Mouse (Mus musculus) MEL (cell line): ENCODE results near the gene Olfml3. TPM values are rescaled to one million over a fixed set of nuclear protein-coding genes. Genes with fewer than 3 reads are reported as not detected.

Experiments used
- DNase-seq: peaks from one replicate; pipeline ENCODE4 v3.0.0; 2011; ENCODE audit warnings: low read depth, low spot score
- H3K27ac ChIP-seq: 2 replicates; pipeline ENCODE4 v1.5.1; 2012; ENCODE audit warnings: low read depth, mild to moderate bottlenecking, control low read depth, low read length, moderate library complexity; ENCODE audit not compliant: control insufficient read depth
- H3K27me3 ChIP-seq, 2 experiments: fragments of 150-350 bp in 1 of 2; sonication (generic) in 1 of 2; 2 replicates each; pipeline ENCODE4 v1.6.1; 2012; ENCODE audit warnings: low read length in 2 of 2, mild to moderate bottlenecking in 2 of 2, improper control_type of control experiment in 1 of 2, moderate library complexity in 1 of 2; ENCODE audit not compliant: insufficient read depth in 2 of 2, control insufficient read depth in 1 of 2
- H3K36me3 ChIP-seq, 2 experiments: 2 replicates each; pipeline ENCODE4 v1.6.1; 2012 to 2014; ENCODE audit warnings: low read length in 2 of 2, improper control_type of control experiment in 1 of 2, inconsistent platforms in 1 of 2, mild to moderate bottlenecking in 1 of 2; ENCODE audit not compliant: insufficient read depth in 2 of 2, control insufficient read depth in 1 of 2
- H3K4me1 ChIP-seq, 2 experiments: fragments of 150-350 bp in 1 of 2; sonication (generic) in 1 of 2; 2 replicates each; pipeline ENCODE4 v1.6.1; 2012; ENCODE audit warnings: low read length in 2 of 2, improper control_type of control experiment in 1 of 2, mild to moderate bottlenecking in 1 of 2; ENCODE audit not compliant: insufficient read depth in 2 of 2, control insufficient read depth in 1 of 2
- H3K4me3 ChIP-seq, 2 experiments: fragments of 150-350 bp in 1 of 2; sonication (generic) in 1 of 2; 2 replicates each; pipeline ENCODE4 v1.5.1; 2012; ENCODE audit warnings: low read depth in 2 of 2, low read length in 2 of 2, mild to moderate bottlenecking in 2 of 2, moderate library complexity in 2 of 2, control low read depth in 1 of 2, improper control_type of control experiment in 1 of 2; ENCODE audit not compliant: control insufficient read depth in 1 of 2, insufficient read depth in 1 of 2
- H3K79me2 ChIP-seq: 2 replicates; pipeline ENCODE4 v1.6.1; 2012; ENCODE audit warnings: mild to moderate bottlenecking, low read length, moderate library complexity; ENCODE audit not compliant: control insufficient read depth, poor library complexity, insufficient read depth
- H3K9ac ChIP-seq: 2 replicates; pipeline ENCODE4 v1.6.1; 2012; ENCODE audit warnings: low read depth, mild to moderate bottlenecking, control low read depth, low read length, moderate library complexity; ENCODE audit not compliant: control insufficient read depth, poor library complexity, severe bottlenecking
- H3K9me3 ChIP-seq: fragments of 150-350 bp; sonication (generic); replicated peaks from 2 replicates; pipeline ENCODE4 v1.6.1; 2012; ENCODE audit warnings: mild to moderate bottlenecking, low read length, improper control_type of control experiment, moderate library complexity; ENCODE audit not compliant: insufficient read depth
- CHD1 ChIP-seq: IDR thresholded peaks from 2 replicates; pipeline ENCODE4 v1.6.1; 2012; ENCODE audit warnings: low read depth, mild to moderate bottlenecking, inconsistent platforms, low read length, improper control_type of control experiment
- CHD2 ChIP-seq: IDR thresholded peaks from 2 replicates; pipeline ENCODE4 v1.6.1; 2011; ENCODE audit warnings: low read length, improper control_type of control experiment
- CTCF ChIP-seq, 3 experiments: IDR thresholded peaks in 2 of 3; conservative IDR thresholded peaks in 1 of 3; 2 replicates each; pipeline ENCODE4 v1.5.1; 2011 to 2012; ENCODE audit warnings: low read length in 3 of 3, low read depth in 2 of 3, mild to moderate bottlenecking in 2 of 3, improper control_type of control experiment in 1 of 3, inconsistent platforms in 1 of 3, mixed read lengths in 1 of 3, moderate library complexity in 1 of 3; ENCODE audit not compliant: control insufficient read depth in 1 of 3, insufficient read depth in 1 of 3, poor library complexity in 1 of 3, severe bottlenecking in 1 of 3
- ELF1 ChIP-seq: IDR thresholded peaks from 2 replicates; pipeline ENCODE4 v1.6.1; 2014; ENCODE audit warnings: low read depth, mild to moderate bottlenecking, inconsistent platforms, low read length, improper control_type of control experiment, moderate library complexity
- GABPA ChIP-seq: IDR thresholded peaks from 2 replicates; pipeline ENCODE4 v1.6.1; 2012; ENCODE audit warnings: low read depth, mild to moderate bottlenecking, inconsistent platforms, low read length, improper control_type of control experiment, moderate library complexity
- HCFC1 ChIP-seq: IDR thresholded peaks from 2 replicates; pipeline ENCODE4 v1.6.1; 2012; ENCODE audit warnings: low read depth, mild to moderate bottlenecking, inconsistent platforms, low read length, improper control_type of control experiment, moderate library complexity
- KAT2A ChIP-seq: conservative IDR thresholded peaks from 2 replicates; pipeline ENCODE4 v1.6.1; 2012; ENCODE audit warnings: low read depth, low read length, improper control_type of control experiment, inconsistent platforms
- MAZ ChIP-seq: IDR thresholded peaks from 2 replicates; pipeline ENCODE4 v1.6.1; 2012; ENCODE audit warnings: low read depth, mild to moderate bottlenecking, inconsistent platforms, low read length, improper control_type of control experiment
- MXI1 ChIP-seq: IDR thresholded peaks from 2 replicates; pipeline ENCODE4 v1.6.1; 2011; ENCODE audit warnings: mild to moderate bottlenecking, low read depth, low read length, improper control_type of control experiment
- MYB ChIP-seq: IDR thresholded peaks from 2 replicates; pipeline ENCODE4 v1.6.1; 2011; ENCODE audit warnings: mild to moderate bottlenecking, low read depth, low read length, improper control_type of control experiment
- MYC ChIP-seq: IDR thresholded peaks from 2 replicates; pipeline ENCODE4 v1.6.1; 2011; ENCODE audit warnings: low read depth, mild to moderate bottlenecking, low read length, improper control_type of control experiment, moderate library complexity
- NELFE ChIP-seq: IDR thresholded peaks from 2 replicates; pipeline ENCODE4 v1.6.1; 2011; ENCODE audit warnings: low read depth, low read length, improper control_type of control experiment
- NRF1 ChIP-seq: IDR thresholded peaks from 2 replicates; pipeline ENCODE4 v1.6.1; 2014; ENCODE audit warnings: low read depth, mild to moderate bottlenecking, inconsistent platforms, low read length, improper control_type of control experiment, moderate library complexity; ENCODE audit not compliant: poor library complexity, insufficient read depth, severe bottlenecking
- POLR2A ChIP-seq, 2 experiments: IDR thresholded peaks; 2 replicates each; pipeline ENCODE4 v1.6.1; 2011 to 2012; ENCODE audit warnings: low read length in 2 of 2, mild to moderate bottlenecking in 2 of 2, control low read depth in 1 of 2, improper control_type of control experiment in 1 of 2, low read depth in 1 of 2, moderate library complexity in 1 of 2; ENCODE audit not compliant: control insufficient read depth in 1 of 2, insufficient read depth in 1 of 2, poor library complexity in 1 of 2
- POLR2AphosphoS2 ChIP-seq: IDR thresholded peaks from 2 replicates; pipeline ENCODE4 v1.6.1; 2011; ENCODE audit warnings: low read length, improper control_type of control experiment
- SIN3A ChIP-seq: IDR thresholded peaks from 2 replicates; pipeline ENCODE4 v1.6.1; 2012; ENCODE audit warnings: low read length, improper control_type of control experiment, inconsistent platforms
- TAL1 ChIP-seq: IDR thresholded peaks from 2 replicates; pipeline ENCODE4 v1.6.1; 2012; ENCODE audit warnings: mild to moderate bottlenecking, inconsistent platforms, low read length, moderate library complexity, mixed read lengths
- TCF12 ChIP-seq: IDR thresholded peaks from 2 replicates; pipeline ENCODE4 v1.6.1; 2014; ENCODE audit warnings: low read depth, mild to moderate bottlenecking, inconsistent platforms, low read length, improper control_type of control experiment, moderate library complexity
- UBTF ChIP-seq: IDR thresholded peaks from 2 replicates; pipeline ENCODE4 v1.6.1; 2012; ENCODE audit warnings: low read depth, mild to moderate bottlenecking, inconsistent platforms, low read length, improper control_type of control experiment, moderate library complexity, borderline replicate concordance; ENCODE audit not compliant: insufficient read depth
- USF1 ChIP-seq: IDR thresholded peaks from 2 replicates; pipeline ENCODE4 v1.6.1; 2014; ENCODE audit warnings: low read depth, mild to moderate bottlenecking, inconsistent platforms, low read length, improper control_type of control experiment, moderate library complexity
- ZC3H11A ChIP-seq: IDR thresholded peaks from 2 replicates; pipeline ENCODE4 v1.6.1; 2012; ENCODE audit warnings: low read depth, mild to moderate bottlenecking, inconsistent platforms, low read length, improper control_type of control experiment
- ZKSCAN1 ChIP-seq: IDR thresholded peaks from 2 replicates; pipeline ENCODE4 v1.6.1; 2012; ENCODE audit warnings: low read depth, mild to moderate bottlenecking, inconsistent platforms, low read length, improper control_type of control experiment, moderate library complexity
- polyA plus RNA-seq, 2 experiments: library from polyadenylated mRNA; stranded (reverse) in 1 of 2; unstranded in 1 of 2; fragments of >175 nt in 1 of 2; fragments of >200 nt in 1 of 2; gene quantifications; 2 replicates each; pipeline versions ENCODE4 v1.2.1 to v1.2.4; 2012; ENCODE audit warnings: low replicate concordance in 2 of 2, low read depth in 1 of 2; ENCODE audit not compliant: insufficient read length in 2 of 2, insufficient read depth in 1 of 2, missing spikeins in 1 of 2
- total RNA-seq: library from RNA; depleted of rRNA; stranded (reverse); fragments of 300-350 nt; gene quantifications from 2 replicates; pipeline ENCODE4 v1.2.3, GENCODE M21; 2012

Olfml3 gene
- total and polyA plus RNA-seq, 3 experiments, result 0.08 to 0.18 TPM; not detected in 1

- Histone ChIP-seq H3K9ac (no peak overlapping the region), H3K9me3 (no peaks in the 10 kb centered on the region), H3K4me1 (peaks cover 0 to 4% of the 10 kb centered on the region in 2 experiments; a peak in 1 of 4 replicates), H3K4me3 (no peak overlapping the region), H3K27me3 (no peaks in the 10 kb centered on the region), H3K36me3 (peaks cover 5 to 10% of the 10 kb centered on the region in 2 experiments), H3K27ac (no peak overlapping the region), H3K79me2 (peaks cover 16% of the 10 kb centered on the region)
- TF ChIP-seq MAZ, result no peak
- no peak for TF ChIP-seq TAL1
- no peak for TF ChIP-seq UBTF
- no peak for DNase-seq
Measured at GRCm38 (mm10) chr3:103774009-103774408, 36.2 kb upstream of the Olfml3 start.

GRCm38 (mm10) chr3:103773508-103773907 is 35.7 kb upstream of the Olfml3 start:
- peak overlapping the region; percentile 7; the same call in 1 of the 2 replicates for H3K27ac ChIP-seq
- no peak for DNase-seq
- no peaks in the 10 kb centered on the region for H3K27me3 ChIP-seq
- H3K36me3 ChIP-seq, result peaks cover 5 to 11% of the 10 kb centered on the region in 2 experiments
- TF ChIP-seq CHD2 (no peak), USF1 (no peak), CHD1 (no peak), TAL1 (no peak), GABPA (no peak), NRF1 (no peak), SIN3A (no peak), ELF1 (no peak), POLR2A (IDR thresholded peaks at IDR 0.05; ENCODE audit: control insufficient read depth in 1 of 2, insufficient read depth in 1 of 2, low read depth in 1 of 2, low read length in 2 of 2, poor library complexity in 1 of 2) (no peak), MAZ (no peak), TCF12 (no peak), MYB (no peak), MYC (no peak), MXI1 (no peak), ZKSCAN1 (no peak)
- peaks cover 0 to 4% of the 10 kb centered on the region in 2 experiments; a peak in 1 of 4 replicates for H3K4me1 ChIP-seq
- H3K9ac ChIP-seq, result no peak overlapping the region
- H3K4me3 ChIP-seq, result no peak overlapping the region
- peaks cover 12% of the 10 kb centered on the region; the same call in 1 of the 2 replicates for H3K79me2 ChIP-seq
- no peaks in the 10 kb centered on the region for H3K9me3 ChIP-seq

GRCm38 (mm10) chr3:103772846-103773245 is 35.0 kb upstream of the Olfml3 start:
- H3K9me3 ChIP-seq, result no peaks in the 10 kb centered on the region
- TF ChIP-seq CHD1, result no peak
- no peak for TF ChIP-seq KAT2A
- TF ChIP-seq NELFE, result no peak
- no peak for TF ChIP-seq CTCF (IDR thresholded peaks at IDR 0.05 in 2 of 3, conservative IDR thresholded peaks at IDR 0.05 in 1 of 3; ENCODE audit: control insufficient read depth in 1 of 3, insufficient read depth in 1 of 3, low read depth in 2 of 3, low read length in 3 of 3, poor library complexity in 1 of 3, severe bottlenecking in 1 of 3)
- no peak for TF ChIP-seq MAZ
- TF ChIP-seq ZC3H11A, result no peak
- no peak for TF ChIP-seq MXI1
- no peak for TF ChIP-seq POLR2AphosphoS2
- no peak for TF ChIP-seq HCFC1
- no peak overlapping the region for H3K9ac ChIP-seq
- peaks cover 5 to 14% of the 10 kb centered on the region in 2 experiments for H3K36me3 ChIP-seq
- no peak overlapping the region for H3K4me3 ChIP-seq
- peak; percentile 49 for DNase-seq
- H3K79me2 ChIP-seq, result peaks cover 10% of the 10 kb centered on the region; the same call in 1 of the 2 replicates
- H3K4me1 ChIP-seq, result peaks cover 0 to 4% of the 10 kb centered on the region in 2 experiments; a peak in 1 of 4 replicates
- H3K27me3 ChIP-seq, result no peaks in the 10 kb centered on the region
- no peak overlapping the region for H3K27ac ChIP-seq
